Mouse (Mus musculus): ENCODE data around the gene Lime1. TPM values are rescaled to one million over a fixed set of nuclear protein-coding genes. Genes with fewer than 3 reads are reported as not detected.

The Lime1 gene
- polyA plus RNA-seq, 1 experiment from 2014 or later, result 18.4 TPM

GRCm38 (mm10) chr2:181397207-181397761 lies 17.4 kb downstream of the Lime1 start:
- H3K4me3 ChIP-seq (ENCODE audit: low read depth, low read length), result no peak overlapping the region
- no peak for DNase-seq (ENCODE audit: low spot score)
- ATAC-seq (ENCODE audit: low read depth), result no peak
- no peak overlapping the region for H3K4me2 ChIP-seq (ENCODE audit: low read depth, low read length)
- H3K9me3 ChIP-seq (ENCODE audit: control insufficient read depth, low read length), result no peaks in the 10 kb centered on the region
- no peak overlapping the region for H3K27ac ChIP-seq (replicated peaks; ENCODE audit: low read depth, low read length)
- H3K36me3 ChIP-seq (ENCODE audit: control insufficient read depth, insufficient read depth, low read length), result no peaks in the 10 kb centered on the region
- 82% methylated on average over 5 of the region's 5 CpGs for WGBS
- H3K9ac ChIP-seq (ENCODE audit: low read depth, low read length), result no peak overlapping the region
- no peaks in the 10 kb centered on the region for H3K4me1 ChIP-seq (ENCODE audit: control insufficient read depth, insufficient read depth, low read length)
- no peaks in the 10 kb centered on the region for H3K27me3 ChIP-seq (replicated peaks; ENCODE audit: control insufficient read depth, insufficient read depth, low read length)

GRCm38 (mm10) chr2:181401497-181401896 lies 21.6 kb downstream of the Lime1 start:
- WGBS, result 25% methylated on average over 1 of the region's 1 CpGs
- ATAC-seq (ENCODE audit: low read depth), result no peak
- no peak overlapping the region for H3K4me2 ChIP-seq (ENCODE audit: low read depth, low read length)
- no peaks in the 10 kb centered on the region for H3K4me1 ChIP-seq (ENCODE audit: control insufficient read depth, insufficient read depth, low read length)
- H3K36me3 ChIP-seq (ENCODE audit: control insufficient read depth, insufficient read depth, low read length), result no peaks in the 10 kb centered on the region
- no peak for DNase-seq (ENCODE audit: low spot score)
- H3K27me3 ChIP-seq (replicated peaks; ENCODE audit: control insufficient read depth, insufficient read depth, low read length), result no peaks in the 10 kb centered on the region
- no peak overlapping the region for H3K4me3 ChIP-seq (ENCODE audit: low read depth, low read length)
- no peaks in the 10 kb centered on the region for H3K9me3 ChIP-seq (ENCODE audit: control insufficient read depth, low read length)
- no peak overlapping the region for H3K27ac ChIP-seq (replicated peaks; ENCODE audit: low read depth, low read length)
- no peak overlapping the region for H3K9ac ChIP-seq (ENCODE audit: low read depth, low read length)

GRCm38 (mm10) chr2:181403722-181404121 lies 23.8 kb downstream of the Lime1 start:
- Histone ChIP-seq H3K9ac (ENCODE audit: low read depth, low read length) (no peak overlapping the region), H3K36me3 (ENCODE audit: control insufficient read depth, insufficient read depth, low read length) (no peaks in the 10 kb centered on the region), H3K4me1 (ENCODE audit: control insufficient read depth, insufficient read depth, low read length) (no peaks in the 10 kb centered on the region), H3K4me2 (ENCODE audit: low read depth, low read length) (no peak overlapping the region), H3K27ac (replicated peaks; ENCODE audit: low read depth, low read length) (no peak overlapping the region), H3K9me3 (ENCODE audit: control insufficient read depth, low read length) (no peaks in the 10 kb centered on the region), H3K27me3 (replicated peaks; ENCODE audit: control insufficient read depth, insufficient read depth, low read length) (no peaks in the 10 kb centered on the region), H3K4me3 (ENCODE audit: low read depth, low read length) (no peak overlapping the region)
- DNase-seq (ENCODE audit: low spot score) (no peak), ATAC-seq (ENCODE audit: low read depth) (no peak)
- 88% methylated on average over 3 of the region's 3 CpGs for WGBS

- Histone ChIP-seq H3K9me3 (ENCODE audit: control insufficient read depth, low read length) (no peaks in the 10 kb centered on the region), H3K27ac (replicated peaks; ENCODE audit: low read depth, low read length) (no peak overlapping the region), H3K27me3 (replicated peaks; ENCODE audit: control insufficient read depth, insufficient read depth, low read length) (no peaks in the 10 kb centered on the region), H3K36me3 (ENCODE audit: control insufficient read depth, insufficient read depth, low read length) (no peaks in the 10 kb centered on the region), H3K4me3 (ENCODE audit: low read depth, low read length) (no peak overlapping the region), H3K4me2 (ENCODE audit: low read depth, low read length) (no peak overlapping the region), H3K4me1 (ENCODE audit: control insufficient read depth, insufficient read depth, low read length) (no peaks in the 10 kb centered on the region), H3K9ac (ENCODE audit: low read depth, low read length) (no peak overlapping the region)
- no peak for DNase-seq (ENCODE audit: low spot score)
- WGBS, result 79% methylated on average over 7 of the region's 7 CpGs
- no peak for ATAC-seq (ENCODE audit: low read depth)
Measured at GRCm38 (mm10) chr2:181409643-181410042, 29.8 kb downstream of the Lime1 start.

- H3K9ac ChIP-seq (ENCODE audit: low read depth, low read length), result no peak overlapping the region
- no peak overlapping the region for H3K27ac ChIP-seq (replicated peaks; ENCODE audit: low read depth, low read length)
- no peaks in the 10 kb centered on the region for H3K9me3 ChIP-seq (ENCODE audit: control insufficient read depth, low read length)
- H3K36me3 ChIP-seq (ENCODE audit: control insufficient read depth, insufficient read depth, low read length), result no peaks in the 10 kb centered on the region
- DNase-seq (ENCODE audit: low spot score), result peak; percentile 79
- H3K4me3 ChIP-seq (ENCODE audit: low read depth, low read length), result no peak overlapping the region
- no peak overlapping the region for H3K4me2 ChIP-seq (ENCODE audit: low read depth, low read length)
- peak; percentile 75; the same call in 1 of the 2 replicates for ATAC-seq (ENCODE audit: low read depth)
- no peaks in the 10 kb centered on the region for H3K4me1 ChIP-seq (ENCODE audit: control insufficient read depth, insufficient read depth, low read length)
- WGBS, result 34% methylated on average over 4 of the region's 4 CpGs
- H3K27me3 ChIP-seq (replicated peaks; ENCODE audit: control insufficient read depth, insufficient read depth, low read length), result no peaks in the 10 kb centered on the region
Measured at GRCm38 (mm10) chr2:181410760-181411473, 31.0 kb downstream of the Lime1 start.

- Histone ChIP-seq H3K4me2 (ENCODE audit: low read depth, low read length) (no peak overlapping the region), H3K36me3 (ENCODE audit: control insufficient read depth, insufficient read depth, low read length) (no peaks in the 10 kb centered on the region), H3K9ac (ENCODE audit: low read depth, low read length) (no peak overlapping the region), H3K4me1 (ENCODE audit: control insufficient read depth, insufficient read depth, low read length) (no peaks in the 10 kb centered on the region), H3K27ac (replicated peaks; ENCODE audit: low read depth, low read length) (no peak overlapping the region), H3K9me3 (ENCODE audit: control insufficient read depth, low read length) (no peaks in the 10 kb centered on the region), H3K27me3 (replicated peaks; ENCODE audit: control insufficient read depth, insufficient read depth, low read length) (no peaks in the 10 kb centered on the region), H3K4me3 (ENCODE audit: low read depth, low read length) (no peak overlapping the region)
- 25% methylated on average over 2 of the region's 2 CpGs for WGBS
- ATAC-seq (ENCODE audit: low read depth), result no peak
- DNase-seq (ENCODE audit: low spot score), result no peak
Measured at GRCm38 (mm10) chr2:181413141-181413540, 33.3 kb downstream of the Lime1 start.

GRCm38 (mm10) chr2:181415945-181416344 lies 36.1 kb downstream of the Lime1 start:
- ATAC-seq (ENCODE audit: low read depth), result no peak
- 47% methylated on average over 3 of the region's 3 CpGs for WGBS

GRCm38 (mm10) chr2:181419359-181419758 lies 39.5 kb downstream of the Lime1 start:
- Histone ChIP-seq H3K4me2 (ENCODE audit: low read depth, low read length) (no peak overlapping the region), H3K27ac (replicated peaks; ENCODE audit: low read depth, low read length) (no peak overlapping the region), H3K36me3 (ENCODE audit: control insufficient read depth, insufficient read depth, low read length) (no peaks in the 10 kb centered on the region), H3K4me3 (ENCODE audit: low read depth, low read length) (no peak overlapping the region), H3K4me1 (ENCODE audit: control insufficient read depth, insufficient read depth, low read length) (no peaks in the 10 kb centered on the region), H3K27me3 (replicated peaks; ENCODE audit: control insufficient read depth, insufficient read depth, low read length) (no peaks in the 10 kb centered on the region), H3K9ac (ENCODE audit: low read depth, low read length) (no peak overlapping the region), H3K9me3 (ENCODE audit: control insufficient read depth, low read length) (no peaks in the 10 kb centered on the region)
- WGBS, result 75% methylated on average over 7 of the region's 7 CpGs
- ATAC-seq (ENCODE audit: low read depth), result no peak
- no peak for DNase-seq (ENCODE audit: low spot score)

More at GRCm38 (mm10) chr2:181415945-181416344, 36.1 kb downstream of the Lime1 start:
- Histone ChIP-seq H3K36me3 (ENCODE audit: control insufficient read depth, insufficient read depth, low read length) (no peaks in the 10 kb centered on the region), H3K27me3 (replicated peaks; ENCODE audit: control insufficient read depth, insufficient read depth, low read length) (no peaks in the 10 kb centered on the region), H3K4me1 (ENCODE audit: control insufficient read depth, insufficient read depth, low read length) (no peaks in the 10 kb centered on the region), H3K4me2 (ENCODE audit: low read depth, low read length) (no peak overlapping the region), H3K9me3 (ENCODE audit: control insufficient read depth, low read length) (no peaks in the 10 kb centered on the region), H3K9ac (ENCODE audit: low read depth, low read length) (no peak overlapping the region), H3K27ac (replicated peaks; ENCODE audit: low read depth, low read length) (no peak overlapping the region), H3K4me3 (ENCODE audit: low read depth, low read length) (no peak overlapping the region)
- no peak for DNase-seq (ENCODE audit: low spot score)

GRCm38 (mm10) chr2:181420426-181420825 lies 40.5 kb downstream of the Lime1 start:
- H3K9ac ChIP-seq (ENCODE audit: low read depth, low read length), result no peak overlapping the region
- no peak overlapping the region for H3K27ac ChIP-seq (replicated peaks; ENCODE audit: low read depth, low read length)
- 81% methylated on average over 4 of the region's 4 CpGs for WGBS
- no peaks in the 10 kb centered on the region for H3K4me1 ChIP-seq (ENCODE audit: control insufficient read depth, insufficient read depth, low read length)
- no peaks in the 10 kb centered on the region for H3K27me3 ChIP-seq (replicated peaks; ENCODE audit: control insufficient read depth, insufficient read depth, low read length)
- no peak overlapping the region for H3K4me2 ChIP-seq (ENCODE audit: low read depth, low read length)
- no peak for ATAC-seq (ENCODE audit: low read depth)
- no peak overlapping the region for H3K4me3 ChIP-seq (ENCODE audit: low read depth, low read length)
- no peaks in the 10 kb centered on the region for H3K9me3 ChIP-seq (ENCODE audit: control insufficient read depth, low read length)
- H3K36me3 ChIP-seq (ENCODE audit: control insufficient read depth, insufficient read depth, low read length), result no peaks in the 10 kb centered on the region
- no peak for DNase-seq (ENCODE audit: low spot score)

All from embryonic facial prominence, embryonic 14.5 days (tissue).